Mouse (Mus musculus): ENCODE results near the gene Mex3a. TPM values are rescaled to one million over a fixed set of nuclear protein-coding genes. Genes with fewer than 3 reads are reported as not detected.
A peak's percentile ranks its signal among the peaks of the same experiment; 100 is the strongest.

Gene Mex3a
- polyA plus RNA-seq, 1 experiment = 1.5 TPM

DNA sequence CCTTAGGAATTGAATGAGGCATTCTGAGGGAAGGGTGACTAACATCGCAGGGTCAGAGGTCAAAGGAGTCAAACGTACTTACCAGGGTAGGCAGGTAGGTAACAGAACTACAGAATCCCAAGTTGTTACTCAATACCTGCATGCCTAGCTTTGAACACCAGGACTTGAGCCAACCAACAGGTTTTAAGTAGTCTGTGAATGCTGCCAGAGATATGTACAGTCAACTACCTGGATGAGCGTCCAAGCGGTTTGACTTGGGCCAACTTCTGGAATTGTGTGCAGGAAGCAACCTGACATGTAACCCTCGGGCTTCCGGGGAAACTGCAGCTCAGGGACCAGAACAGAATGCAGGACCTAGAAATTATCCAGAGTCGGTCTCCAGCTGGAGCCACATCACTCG lies 9.2 kb upstream of the Mex3a start:
- Histone ChIP-seq H3K4me1 (ENCODE audit: control insufficient read depth, insufficient read depth, low read length) (no peaks in the 10 kb centered on the region), H3K27ac (ENCODE audit: insufficient read depth, low read length) (no peak overlapping the region), H3K4me3 (ENCODE audit: insufficient read depth, low read length) (no peak overlapping the region)
- TF ChIP-seq POLR2A (IDR thresholded peaks at IDR 0.05; ENCODE audit: extremely low read depth, insufficient read depth, low read length) (no peak), CTCF (IDR thresholded peaks at IDR 0.05; ENCODE audit: extremely low read depth, insufficient read depth, low read length) (no peak)

DNA sequence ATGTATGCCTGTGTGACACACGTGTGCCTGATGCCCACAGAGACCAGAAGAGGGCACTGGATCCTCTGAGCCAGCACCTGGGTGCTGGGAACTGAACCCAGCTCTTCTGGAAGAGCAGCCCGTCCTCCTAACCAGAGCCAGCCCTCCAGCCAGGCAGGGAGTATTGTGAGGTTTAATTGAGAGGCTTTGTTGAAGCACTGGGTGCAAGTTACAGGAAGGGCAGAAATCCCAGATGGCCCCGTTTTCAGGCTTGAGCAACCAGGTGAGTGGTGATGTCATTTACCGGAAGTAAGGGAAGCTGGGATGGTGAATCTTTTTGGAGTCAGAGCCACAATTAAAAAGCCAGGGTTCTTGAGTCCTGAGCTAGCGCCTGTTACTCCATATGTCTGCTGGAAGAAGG lies 7.2 kb upstream of the Mex3a start:
- H3K4me3 ChIP-seq (ENCODE audit: insufficient read depth, low read length) = no peak overlapping the region
- H3K4me1 ChIP-seq (ENCODE audit: control insufficient read depth, insufficient read depth, low read length) = 0 out of 2 replicates have a peak, but pooled peaks cover 2% of the 10 kb centered on the region
- TF ChIP-seq CTCF (IDR thresholded peaks at IDR 0.05; ENCODE audit: extremely low read depth, insufficient read depth, low read length) = no peak
- TF ChIP-seq POLR2A (IDR thresholded peaks at IDR 0.05; ENCODE audit: extremely low read depth, insufficient read depth, low read length) = no peak
- no peak overlapping the region for H3K27ac ChIP-seq (ENCODE audit: insufficient read depth, low read length)

DNA sequence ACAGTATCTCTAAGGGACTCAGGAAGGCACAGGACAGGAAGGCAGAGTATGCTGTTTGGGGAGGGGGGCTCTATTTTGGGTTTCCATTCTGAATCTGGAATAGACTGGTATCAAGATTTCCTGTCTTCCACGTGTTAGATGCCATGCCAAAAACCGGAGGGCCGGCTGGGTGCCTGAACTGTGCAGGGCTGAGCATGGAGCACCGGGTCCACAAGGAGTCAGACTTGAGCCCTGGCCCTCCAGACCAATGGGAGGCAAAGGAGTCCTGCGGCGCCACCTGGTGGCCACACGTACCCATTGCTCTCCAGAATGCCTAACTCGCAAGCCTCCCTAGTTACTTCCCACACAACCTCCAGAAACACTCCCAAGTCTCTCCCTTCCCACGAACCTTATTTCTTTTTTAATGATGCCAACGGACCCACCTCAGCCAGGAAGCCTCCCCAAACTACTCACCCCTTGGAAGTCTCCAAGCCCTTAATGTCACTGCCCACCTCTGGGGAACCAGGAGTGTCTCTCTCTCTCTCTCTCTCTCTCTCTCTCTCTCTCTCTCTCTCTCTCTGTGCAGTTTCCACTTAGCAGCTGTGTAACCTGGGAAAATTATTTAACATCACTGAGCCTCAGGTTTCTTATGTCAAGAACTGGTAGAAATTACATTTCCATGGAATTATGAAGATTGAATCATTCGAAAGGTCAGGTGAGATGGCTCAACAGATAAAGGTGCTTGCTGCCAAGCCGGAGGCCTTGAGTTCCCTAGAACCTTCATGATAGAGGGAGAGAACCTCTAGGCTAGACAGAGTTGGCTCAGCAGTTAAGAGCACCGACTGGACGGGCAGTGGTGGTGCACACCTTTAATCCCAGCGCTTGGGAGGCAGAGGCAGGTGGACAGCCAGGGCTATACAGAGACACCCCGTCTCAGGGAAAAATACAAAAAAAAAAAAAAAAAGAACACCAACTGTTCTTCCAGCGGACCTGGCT lies 5.8 kb upstream of the Mex3a start:
- no peak overlapping the region for H3K27ac ChIP-seq (ENCODE audit: insufficient read depth, low read length)
- H3K4me1 ChIP-seq (ENCODE audit: control insufficient read depth, insufficient read depth, low read length) = peaks cover 2% of the 10 kb centered on the region; the same call in 1 of the 2 replicates
- TF ChIP-seq POLR2A (IDR thresholded peaks at IDR 0.05; ENCODE audit: extremely low read depth, insufficient read depth, low read length) (no peak), CTCF (IDR thresholded peaks at IDR 0.05; ENCODE audit: extremely low read depth, insufficient read depth, low read length) (peak; percentile 98)
- H3K4me3 ChIP-seq (ENCODE audit: insufficient read depth, low read length) = no peak overlapping the region

DNA sequence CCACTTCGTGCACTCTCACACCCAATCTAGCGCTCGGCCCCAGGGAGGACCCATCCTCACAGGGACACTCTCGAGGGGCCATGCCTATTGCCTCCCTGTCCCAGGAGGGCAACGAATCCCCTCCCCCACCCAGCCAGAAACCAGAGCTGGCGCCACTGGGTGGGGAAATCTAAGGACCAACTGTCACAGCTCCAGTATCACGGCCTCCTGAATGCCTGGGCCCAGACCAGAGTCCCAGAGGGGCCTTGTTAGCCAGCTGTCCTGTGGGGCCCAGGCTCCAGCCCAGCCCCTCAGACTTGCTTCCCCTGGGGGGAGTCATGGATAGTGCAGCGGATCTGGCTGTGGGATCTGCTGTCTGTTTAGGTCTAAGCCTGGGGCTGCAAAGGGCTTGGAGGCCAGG lies 4.6 kb upstream of the Mex3a start:
- H3K4me1 ChIP-seq (ENCODE audit: control insufficient read depth, insufficient read depth, low read length) = peaks cover 2% of the 10 kb centered on the region; the same call in 1 of the 2 replicates
- no peak overlapping the region for H3K27ac ChIP-seq (ENCODE audit: insufficient read depth, low read length)
- no peak overlapping the region for H3K4me3 ChIP-seq (ENCODE audit: insufficient read depth, low read length)
- TF ChIP-seq CTCF (IDR thresholded peaks at IDR 0.05; ENCODE audit: extremely low read depth, insufficient read depth, low read length) (no peak), POLR2A (IDR thresholded peaks at IDR 0.05; ENCODE audit: extremely low read depth, insufficient read depth, low read length) (no peak)

DNA sequence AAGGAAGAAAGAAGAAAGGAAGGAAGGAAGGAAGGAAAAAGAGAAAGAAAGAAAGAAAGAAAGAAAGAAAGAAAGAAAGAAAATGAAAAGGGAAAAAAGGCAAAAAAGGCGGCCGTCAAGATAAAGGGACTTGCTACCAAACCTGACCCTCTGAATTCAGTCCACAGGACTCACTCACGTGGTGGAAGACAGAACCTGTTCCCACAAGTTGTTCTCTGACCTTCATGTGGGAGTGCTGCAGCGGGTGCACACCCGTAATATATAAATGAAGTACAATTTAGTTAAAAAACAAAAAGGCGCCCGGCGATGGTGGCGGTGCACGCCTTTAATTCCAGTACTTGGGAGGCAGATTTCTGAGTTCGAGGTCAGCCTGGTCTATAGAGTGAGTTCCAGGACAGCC lies 3.5 kb upstream of the Mex3a start:
- no peak overlapping the region for H3K4me3 ChIP-seq (ENCODE audit: insufficient read depth, low read length)
- H3K27ac ChIP-seq (ENCODE audit: insufficient read depth, low read length) = no peak overlapping the region
- TF ChIP-seq POLR2A (IDR thresholded peaks at IDR 0.05; ENCODE audit: extremely low read depth, insufficient read depth, low read length) (no peak), CTCF (IDR thresholded peaks at IDR 0.05; ENCODE audit: extremely low read depth, insufficient read depth, low read length) (no peak)
- H3K4me1 ChIP-seq (ENCODE audit: control insufficient read depth, insufficient read depth, low read length) = peaks cover 2% of the 10 kb centered on the region; the same call in 1 of the 2 replicates

DNA sequence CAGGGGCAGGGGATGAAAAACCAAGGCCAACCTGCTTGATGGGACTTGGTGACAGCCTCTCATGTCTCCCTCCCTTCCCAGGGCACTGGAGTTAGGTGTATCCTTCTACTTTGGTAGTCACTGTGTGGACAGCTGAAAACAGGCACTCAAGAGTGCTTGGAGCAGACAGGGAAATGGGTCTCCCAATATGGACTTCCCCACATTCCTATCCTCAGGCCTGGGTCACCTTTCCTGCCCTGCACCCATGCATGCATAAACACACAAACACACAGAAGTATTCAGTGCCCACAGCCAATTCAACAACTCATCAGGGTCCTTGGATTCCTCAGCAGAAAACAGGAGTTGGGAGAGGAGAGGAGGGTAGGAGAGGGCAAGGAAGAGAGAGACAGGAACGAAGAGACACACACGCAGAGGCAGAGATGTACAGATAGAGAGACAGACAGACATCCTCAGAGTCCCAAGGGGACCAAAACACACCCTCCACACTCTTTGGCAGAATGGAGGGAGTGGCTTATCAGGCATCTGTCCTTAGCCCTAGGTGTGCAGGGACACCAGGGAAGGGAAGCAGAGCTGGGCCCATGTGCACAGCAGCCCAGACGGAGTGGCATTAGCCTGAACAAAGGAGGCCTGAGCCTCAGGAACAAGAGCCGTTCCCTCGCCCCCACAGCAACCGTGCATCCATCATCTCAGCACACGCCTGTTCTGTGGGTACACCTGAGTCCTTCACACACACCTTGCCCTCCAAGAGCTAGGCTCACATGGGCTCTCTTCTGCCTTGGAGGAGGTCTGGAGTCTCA lies 2.8 kb upstream of the Mex3a start:
- Histone ChIP-seq H3K4me3 (ENCODE audit: insufficient read depth, low read length) (no peak overlapping the region), H3K4me1 (ENCODE audit: control insufficient read depth, insufficient read depth, low read length) (peaks cover 2% of the 10 kb centered on the region; the same call in 1 of the 2 replicates), H3K27ac (ENCODE audit: insufficient read depth, low read length) (no peak overlapping the region)
- TF ChIP-seq CTCF (IDR thresholded peaks at IDR 0.05; ENCODE audit: extremely low read depth, insufficient read depth, low read length) (no peak), POLR2A (IDR thresholded peaks at IDR 0.05; ENCODE audit: extremely low read depth, insufficient read depth, low read length) (no peak)

DNA sequence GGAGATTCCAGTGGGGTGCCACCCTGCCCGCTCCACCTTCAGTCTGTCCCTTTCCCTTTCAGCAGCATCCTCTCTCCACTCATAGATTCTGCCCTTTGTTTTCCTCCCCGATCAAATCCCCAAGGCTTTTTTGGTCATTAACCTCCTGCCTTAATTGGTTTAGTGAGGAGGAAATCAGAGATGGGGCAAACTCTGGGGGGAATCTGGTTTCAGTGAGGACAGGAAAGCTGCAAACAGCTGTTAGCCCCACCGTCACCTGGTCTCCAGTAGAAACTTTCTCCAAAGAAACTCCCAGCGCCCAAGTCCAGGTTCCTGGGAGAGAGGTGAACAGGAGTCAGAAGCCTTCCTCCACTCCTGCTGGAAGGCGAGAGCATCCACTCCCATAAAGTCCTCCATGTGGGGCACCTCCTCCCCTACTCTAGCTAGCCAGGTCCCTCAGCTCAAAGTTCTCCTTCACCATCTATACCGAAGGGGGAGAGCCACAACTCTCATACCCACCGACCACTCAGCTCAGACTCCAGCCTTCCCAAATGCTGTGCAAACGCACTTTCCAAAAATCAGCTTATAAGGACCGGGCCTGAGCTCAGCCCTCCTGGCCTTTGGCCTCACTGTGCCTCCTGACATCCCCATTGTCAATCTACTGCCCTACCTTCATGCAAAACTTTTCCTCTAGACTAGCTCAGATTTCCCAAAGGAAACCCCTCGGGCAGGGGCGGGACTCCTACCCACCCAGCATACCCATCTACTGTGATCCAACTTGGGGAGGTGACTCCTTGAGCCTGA lies 1.9 kb upstream of the Mex3a start:
- Histone ChIP-seq H3K4me3 (ENCODE audit: insufficient read depth, low read length) (no peak overlapping the region; the same call in 1 of the 2 replicates), H3K27ac (ENCODE audit: insufficient read depth, low read length) (no peak overlapping the region), H3K4me1 (ENCODE audit: control insufficient read depth, insufficient read depth, low read length) (peaks cover 2% of the 10 kb centered on the region; the same call in 1 of the 2 replicates)
- TF ChIP-seq POLR2A (IDR thresholded peaks at IDR 0.05; ENCODE audit: extremely low read depth, insufficient read depth, low read length) = no peak
- TF ChIP-seq CTCF (IDR thresholded peaks at IDR 0.05; ENCODE audit: extremely low read depth, insufficient read depth, low read length) = no peak

DNA sequence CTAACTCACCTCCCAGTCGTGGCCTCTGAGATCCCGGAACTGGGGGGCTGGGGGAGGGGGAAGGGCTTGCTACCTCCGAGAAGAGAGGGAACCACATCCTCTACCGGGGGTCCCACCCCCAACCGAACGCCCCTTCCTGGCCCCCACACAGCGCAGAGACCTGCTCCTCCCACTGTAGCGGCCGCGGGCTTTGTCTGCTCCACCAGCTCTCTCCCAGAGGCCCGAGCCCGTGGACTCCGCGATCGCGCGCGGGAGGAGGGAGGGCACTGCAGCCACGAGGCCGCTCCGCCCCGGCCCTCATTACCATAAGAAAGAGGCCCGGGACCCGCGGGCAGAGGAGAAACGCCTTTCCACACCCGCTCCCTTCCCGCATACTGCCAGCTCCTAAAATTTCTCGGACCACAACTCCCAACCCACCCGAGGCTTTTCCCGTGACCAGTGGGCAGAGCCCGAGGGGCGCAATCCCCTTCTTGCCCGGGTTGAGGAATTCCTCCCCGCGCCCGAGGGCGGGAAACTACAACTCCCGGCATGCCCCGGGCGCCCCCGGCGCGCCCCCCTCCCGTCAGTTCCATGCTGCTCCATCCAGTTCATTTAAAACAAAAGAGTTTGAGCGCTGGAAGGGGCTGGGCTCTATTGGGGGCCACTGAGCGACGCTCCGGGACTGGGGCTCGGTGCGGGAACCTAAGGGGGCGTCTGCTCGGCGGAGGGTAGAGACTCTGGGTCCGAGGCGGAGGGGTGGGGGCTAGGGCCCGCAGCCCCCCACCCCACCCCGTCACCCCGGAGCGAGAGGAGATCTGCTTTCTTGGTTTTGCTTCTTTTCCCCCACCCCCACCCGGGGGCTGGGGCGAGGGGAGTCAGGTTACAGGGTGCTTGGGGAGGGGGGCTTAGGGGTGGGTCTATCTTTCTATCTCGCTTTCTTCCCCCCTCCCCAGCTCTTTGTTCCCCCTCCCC lies 572 bp upstream of the Mex3a start:
- Histone ChIP-seq H3K4me1 (ENCODE audit: control insufficient read depth, insufficient read depth, low read length) (peaks cover 2% of the 10 kb centered on the region; the same call in 1 of the 2 replicates), H3K27ac (ENCODE audit: insufficient read depth, low read length) (peak overlapping the region; percentile 36; the same call in 1 of the 2 replicates), H3K4me3 (ENCODE audit: insufficient read depth, low read length) (peak overlapping the region; percentile 49)
- 0 out of 2 replicates have a peak, but pooled peaks have one; percentile 10 for TF ChIP-seq POLR2A (IDR thresholded peaks at IDR 0.05; ENCODE audit: extremely low read depth, insufficient read depth, low read length)
- TF ChIP-seq CTCF (IDR thresholded peaks at IDR 0.05; ENCODE audit: extremely low read depth, insufficient read depth, low read length) = no peak
